Mouse (Mus musculus): ENCODE results near the gene Ssmem1.

- no peak for TF ChIP-seq CTCF (IDR thresholded peaks at IDR 0.05; ENCODE audit: borderline replicate concordance, insufficient read depth, low read depth, low read length)
- no peak for TF ChIP-seq POLR2A (IDR thresholded peaks at IDR 0.05; ENCODE audit: borderline replicate concordance, insufficient read depth, low read length)
Observed at GRCm38 (mm10) chr6:30479418-30479817, 30.2 kb upstream of the Ssmem1 start.
